Mouse (Mus musculus): Measurements from ENCODE around the gene Rapsn. TPM values are rescaled to one million over a fixed set of nuclear protein-coding genes. Genes with fewer than 3 reads are reported as not detected.

Gene Rapsn
- total RNA-seq (2014; fragmentation: Nextera tagmentation) = 1.8 TPM in 1 of 2 replicates, not detected in the other
- 3.4 and 4.4 TPM in 2 replicates for total RNA-seq (2017)
- polyA plus RNA-seq (2012) = 2.3 and 3.7 TPM in 2 replicates

DNA sequence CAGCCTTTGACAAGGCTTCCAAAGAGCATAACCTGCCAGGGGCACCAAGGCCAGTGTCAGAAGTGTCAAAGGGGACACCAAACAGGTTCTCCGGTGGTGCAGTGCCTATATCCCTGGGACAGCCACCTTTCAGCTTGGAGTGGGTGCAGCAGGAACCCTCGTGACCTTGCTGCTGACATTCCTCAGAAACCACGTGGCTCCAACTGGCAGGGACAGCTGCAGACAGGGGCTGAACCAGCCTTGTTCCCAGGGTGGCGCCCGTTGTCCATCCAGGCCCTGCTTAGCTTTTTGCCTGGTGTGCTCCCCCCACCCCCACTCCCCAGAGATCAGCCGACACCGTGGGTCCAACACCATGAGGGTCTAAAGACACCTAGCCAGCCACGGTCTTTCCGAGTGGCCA lies at the start of gene Rapsn:
Gene Rapsn (plus strand): TSS at position 236 of the 400 bp plus-strand sequence.
- no peak for ATAC-seq (ENCODE audit: extremely low read depth, insufficient number of reproducible peaks, low FRiP score, poor library complexity, severe bottlenecking)
- Histone ChIP-seq H3K4me3 (ENCODE audit: low read depth, low read length) (no peak within 1 kb of the TSS), H3K27me3 (ENCODE audit: insufficient read depth, low read length) (no peaks in the 10 kb centered on the region; the same call in none of the 2 replicates), H3K9me3 (replicated peaks) (no peaks in the 10 kb centered on the region), H3K4me1 (ENCODE audit: insufficient read depth, low read depth, low read length) (peaks cover 34% of the 10 kb centered on the region), H3K36me3 (replicated peaks) (peaks cover 2% of the 10 kb centered on the region)
- no peak for DNase-seq (ENCODE audit: low spot score)
- TF ChIP-seq GATA2 (IDR thresholded peaks at IDR 0.05; ENCODE audit: borderline replicate concordance, low read depth, low read length) = no peak
- no peak for TF ChIP-seq POLR2AphosphoS5 (IDR thresholded peaks at IDR 0.05; ENCODE audit: insufficient replicate concordance, low read depth, low read length)

DNA sequence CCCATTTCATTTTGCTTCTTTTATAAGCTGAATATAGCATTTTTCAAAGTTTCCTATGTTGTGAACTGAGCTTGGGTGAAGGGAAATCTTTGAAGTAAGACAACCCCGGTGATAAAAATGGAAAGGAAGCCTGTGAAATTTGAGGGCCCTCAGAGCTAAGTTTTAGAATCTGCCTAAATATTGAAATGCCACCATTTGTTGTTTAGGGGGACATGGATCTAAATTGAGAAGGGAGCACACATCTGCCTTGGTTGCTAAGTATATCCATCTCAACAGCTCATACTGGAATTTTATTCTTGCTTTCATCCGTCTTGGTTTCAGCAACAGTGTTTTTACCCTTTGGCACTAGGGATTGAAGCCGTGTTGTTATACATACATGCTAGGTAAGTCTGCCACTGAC lies 49.4 kb upstream of the Rapsn start:
- TF ChIP-seq POLR2AphosphoS5 (IDR thresholded peaks at IDR 0.05; ENCODE audit: insufficient replicate concordance, low read depth, low read length) (no peak), GATA1 (IDR thresholded peaks at IDR 0.05; ENCODE audit: borderline replicate concordance, low read length) (no peak), GATA2 (IDR thresholded peaks at IDR 0.05; ENCODE audit: borderline replicate concordance, low read depth, low read length) (no peak), CTCF (IDR thresholded peaks at IDR 0.05; ENCODE audit: low read depth, low read length) (no peak)
- Histone ChIP-seq H3K9me3 (replicated peaks) (no peaks in the 10 kb centered on the region), H3K4me3 (ENCODE audit: low read depth, low read length) (no peak overlapping the region), H3K36me3 (replicated peaks) (peaks cover 32% of the 10 kb centered on the region), H3K4me1 (ENCODE audit: insufficient read depth, low read depth, low read length) (peaks cover 3% of the 10 kb centered on the region; the same call in 1 of the 2 replicates), H3K27me3 (ENCODE audit: insufficient read depth, low read length) (no peaks in the 10 kb centered on the region)
- ATAC-seq (ENCODE audit: extremely low read depth, insufficient number of reproducible peaks, low FRiP score, poor library complexity, severe bottlenecking) = no peak
- DNase-seq (ENCODE audit: low spot score) = no peak

DNA sequence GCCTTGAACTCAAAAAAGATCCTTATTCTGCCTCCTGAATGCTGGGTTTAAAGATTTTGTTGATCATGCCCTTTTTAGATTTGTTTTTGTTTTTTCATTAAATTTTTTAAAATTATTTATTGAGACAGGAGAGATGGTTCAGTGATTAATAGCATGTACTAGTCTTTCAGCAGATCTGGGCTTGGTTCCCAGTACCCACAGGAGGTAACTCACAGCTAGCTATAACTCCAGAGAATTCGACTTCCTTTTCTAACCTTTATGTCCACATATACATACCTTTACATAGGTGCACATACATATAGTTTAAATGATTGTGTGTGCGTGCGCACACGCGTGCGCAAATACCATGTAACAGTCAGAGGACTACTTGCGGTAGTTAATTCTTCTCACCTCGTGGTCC lies 26.9 kb upstream of the Rapsn start:
- no peak for TF ChIP-seq GATA1 (IDR thresholded peaks at IDR 0.05; ENCODE audit: borderline replicate concordance, low read length)
- no peak for TF ChIP-seq POLR2AphosphoS5 (IDR thresholded peaks at IDR 0.05; ENCODE audit: insufficient replicate concordance, low read depth, low read length)
- no peak for TF ChIP-seq CTCF (IDR thresholded peaks at IDR 0.05; ENCODE audit: low read depth, low read length)
- no peak for TF ChIP-seq TAL1 (conservative IDR thresholded peaks at IDR 0.05; ENCODE audit: low read depth, low read length)
- no peak for TF ChIP-seq GATA2 (IDR thresholded peaks at IDR 0.05; ENCODE audit: borderline replicate concordance, low read depth, low read length)
- ATAC-seq (ENCODE audit: extremely low read depth, insufficient number of reproducible peaks, low FRiP score, poor library complexity, severe bottlenecking) = no peak

DNA sequence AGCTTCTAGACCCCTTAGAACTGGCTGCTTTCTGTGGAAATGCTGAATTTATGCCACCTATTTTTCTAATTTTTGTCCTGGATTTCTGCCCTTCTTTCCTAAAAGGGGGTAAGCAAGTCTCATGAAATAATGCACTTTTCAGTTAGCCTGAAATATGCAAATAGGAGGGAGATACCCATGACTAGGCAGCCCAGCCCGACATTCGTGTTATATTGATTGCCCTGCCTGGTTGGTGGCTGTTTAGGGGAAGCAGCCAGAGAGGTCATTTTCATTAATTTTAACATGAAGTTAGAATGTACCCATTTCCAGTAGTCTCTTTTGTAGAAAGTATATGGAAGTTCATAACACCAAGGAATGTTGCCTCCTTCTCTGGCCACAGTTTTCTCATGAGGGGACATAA lies 21.5 kb upstream of the Rapsn start:
- H3K36me3 ChIP-seq (replicated peaks) = peaks cover 92% of the 10 kb centered on the region
- ATAC-seq (ENCODE audit: extremely low read depth, insufficient number of reproducible peaks, low FRiP score, poor library complexity, severe bottlenecking) = no peak
- no peak overlapping the region for H3K4me3 ChIP-seq (ENCODE audit: low read depth, low read length)

More for the DNA sequence above, 26.9 kb upstream of the Rapsn start:
- Histone ChIP-seq H3K36me3 (replicated peaks) (peaks cover 91% of the 10 kb centered on the region), H3K4me1 (ENCODE audit: insufficient read depth, low read depth, low read length) (0 out of 2 replicates have a peak, but pooled peaks cover 2% of the 10 kb centered on the region), H3K4me3 (ENCODE audit: low read depth, low read length) (no peak overlapping the region), H3K9me3 (replicated peaks) (no peaks in the 10 kb centered on the region), H3K27me3 (ENCODE audit: insufficient read depth, low read length) (no peaks in the 10 kb centered on the region)
- DNase-seq (ENCODE audit: low spot score) = no peak

DNA sequence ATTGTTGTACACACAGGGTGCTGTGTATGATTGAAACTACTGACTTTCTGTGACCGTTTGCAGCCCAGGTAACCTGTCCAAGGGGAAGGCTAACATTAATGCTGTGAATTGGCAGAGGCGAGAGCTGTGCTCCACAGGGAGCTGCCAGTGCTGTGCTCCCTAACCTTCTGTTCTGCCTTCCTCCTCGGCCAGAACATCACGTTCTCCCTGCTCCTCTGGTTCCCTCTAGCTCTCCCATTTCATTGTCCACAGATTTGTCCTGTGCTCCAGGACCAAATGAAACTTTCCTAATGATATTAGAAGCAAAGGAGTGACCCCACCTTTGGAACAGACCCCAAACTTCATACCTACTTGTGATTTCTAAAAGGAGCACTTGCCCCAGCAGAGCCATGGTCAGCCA lies 20.0 kb upstream of the Rapsn start:
- Histone ChIP-seq H3K36me3 (replicated peaks) (peaks cover 90% of the 10 kb centered on the region), H3K4me3 (ENCODE audit: low read depth, low read length) (no peak overlapping the region), H3K4me1 (ENCODE audit: insufficient read depth, low read depth, low read length) (peaks cover 4% of the 10 kb centered on the region; the same call in 1 of the 2 replicates), H3K27me3 (ENCODE audit: insufficient read depth, low read length) (no peaks in the 10 kb centered on the region), H3K9me3 (replicated peaks) (no peaks in the 10 kb centered on the region)
- TF ChIP-seq GATA1 (IDR thresholded peaks at IDR 0.05; ENCODE audit: borderline replicate concordance, low read length) (no peak), GATA2 (IDR thresholded peaks at IDR 0.05; ENCODE audit: borderline replicate concordance, low read depth, low read length) (no peak), TAL1 (conservative IDR thresholded peaks at IDR 0.05; ENCODE audit: low read depth, low read length) (no peak), CTCF (IDR thresholded peaks at IDR 0.05; ENCODE audit: low read depth, low read length) (no peak), POLR2AphosphoS5 (IDR thresholded peaks at IDR 0.05; ENCODE audit: insufficient replicate concordance, low read depth, low read length) (no peak)
- no peak for ATAC-seq (ENCODE audit: extremely low read depth, insufficient number of reproducible peaks, low FRiP score, poor library complexity, severe bottlenecking)
- DNase-seq (ENCODE audit: low spot score) = no peak

More for the DNA sequence above, 21.5 kb upstream of the Rapsn start:
- TF ChIP-seq TAL1 (conservative IDR thresholded peaks at IDR 0.05; ENCODE audit: low read depth, low read length) (no peak), POLR2AphosphoS5 (IDR thresholded peaks at IDR 0.05; ENCODE audit: insufficient replicate concordance, low read depth, low read length) (no peak), GATA2 (IDR thresholded peaks at IDR 0.05; ENCODE audit: borderline replicate concordance, low read depth, low read length) (no peak), GATA1 (IDR thresholded peaks at IDR 0.05; ENCODE audit: borderline replicate concordance, low read length) (no peak), CTCF (IDR thresholded peaks at IDR 0.05; ENCODE audit: low read depth, low read length) (no peak)
- Histone ChIP-seq H3K27me3 (ENCODE audit: insufficient read depth, low read length) (no peaks in the 10 kb centered on the region), H3K4me1 (ENCODE audit: insufficient read depth, low read depth, low read length) (peaks cover 4% of the 10 kb centered on the region; the same call in 1 of the 2 replicates), H3K9me3 (replicated peaks) (no peaks in the 10 kb centered on the region)
- no peak for DNase-seq (ENCODE audit: low spot score)

DNA sequence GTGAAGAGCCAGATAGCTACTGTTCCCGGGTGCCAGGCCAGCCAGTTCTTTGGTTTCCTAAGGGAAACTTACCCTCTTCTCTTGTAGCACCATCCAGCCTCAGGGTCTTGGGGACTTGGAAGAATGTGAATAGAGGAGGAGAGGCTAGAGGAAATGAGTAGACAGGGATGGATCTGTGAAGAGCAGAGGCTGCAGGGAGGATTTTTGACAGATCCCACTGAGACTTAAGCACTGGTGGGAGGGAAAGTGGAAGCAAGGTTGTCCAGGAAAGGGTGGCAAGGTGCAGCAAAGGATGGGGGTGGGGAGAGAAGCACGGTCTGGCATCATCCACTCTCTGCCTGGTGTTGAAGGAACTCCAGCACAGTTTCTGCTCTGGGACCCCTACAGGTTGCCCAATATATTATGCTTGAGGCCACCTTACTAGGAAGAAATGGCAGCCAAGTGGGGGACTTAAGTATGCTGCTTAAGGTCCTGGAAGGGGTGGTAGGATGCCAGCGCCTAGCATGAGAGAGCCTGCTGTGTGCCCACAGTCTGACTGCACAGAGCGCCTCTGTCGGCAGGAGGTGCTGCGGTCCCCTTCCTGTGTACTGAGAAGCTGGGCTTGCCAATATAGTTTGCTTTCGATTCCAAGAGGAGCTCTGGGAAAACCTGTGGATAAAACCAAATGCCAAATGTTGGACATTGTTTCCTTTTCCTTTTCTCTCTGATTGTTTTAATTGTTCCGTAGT lies 17.2 kb upstream of the Rapsn start:
- TF ChIP-seq TAL1 (conservative IDR thresholded peaks at IDR 0.05; ENCODE audit: low read depth, low read length) (no peak), CTCF (IDR thresholded peaks at IDR 0.05; ENCODE audit: low read depth, low read length) (no peak), GATA1 (IDR thresholded peaks at IDR 0.05; ENCODE audit: borderline replicate concordance, low read length) (no peak)
- Histone ChIP-seq H3K4me3 (ENCODE audit: low read depth, low read length) (no peak overlapping the region), H3K27me3 (ENCODE audit: insufficient read depth, low read length) (no peaks in the 10 kb centered on the region), H3K9me3 (replicated peaks) (no peaks in the 10 kb centered on the region), H3K4me1 (ENCODE audit: insufficient read depth, low read depth, low read length) (peaks cover 4% of the 10 kb centered on the region; the same call in 1 of the 2 replicates), H3K36me3 (replicated peaks) (peaks cover 84% of the 10 kb centered on the region)
- DNase-seq (ENCODE audit: low spot score) (no peak), ATAC-seq (ENCODE audit: extremely low read depth, insufficient number of reproducible peaks, low FRiP score, poor library complexity, severe bottlenecking) (no peak)
